Mouse (Mus musculus) kidney, adult 2 months (tissue): ENCODE data around the gene Hsh2d.

Source experiments
- CTCF ChIP-seq: fragments of 200-500 bp; conservative IDR thresholded peaks from 2 replicates; pipeline ENCODE4 v1.5.1; 2011; ENCODE audit warnings: low read depth, mild to moderate bottlenecking, control low read depth, low read length, moderate library complexity, mixed read lengths; ENCODE audit not compliant: insufficient read depth, insufficient read length
- POLR2A ChIP-seq: fragments of 200-500 bp; IDR thresholded peaks from one replicate; pipeline ENCODE4 v1.6.1; 2011; ENCODE audit warnings: low read depth, low read length, control low read depth

DNA sequence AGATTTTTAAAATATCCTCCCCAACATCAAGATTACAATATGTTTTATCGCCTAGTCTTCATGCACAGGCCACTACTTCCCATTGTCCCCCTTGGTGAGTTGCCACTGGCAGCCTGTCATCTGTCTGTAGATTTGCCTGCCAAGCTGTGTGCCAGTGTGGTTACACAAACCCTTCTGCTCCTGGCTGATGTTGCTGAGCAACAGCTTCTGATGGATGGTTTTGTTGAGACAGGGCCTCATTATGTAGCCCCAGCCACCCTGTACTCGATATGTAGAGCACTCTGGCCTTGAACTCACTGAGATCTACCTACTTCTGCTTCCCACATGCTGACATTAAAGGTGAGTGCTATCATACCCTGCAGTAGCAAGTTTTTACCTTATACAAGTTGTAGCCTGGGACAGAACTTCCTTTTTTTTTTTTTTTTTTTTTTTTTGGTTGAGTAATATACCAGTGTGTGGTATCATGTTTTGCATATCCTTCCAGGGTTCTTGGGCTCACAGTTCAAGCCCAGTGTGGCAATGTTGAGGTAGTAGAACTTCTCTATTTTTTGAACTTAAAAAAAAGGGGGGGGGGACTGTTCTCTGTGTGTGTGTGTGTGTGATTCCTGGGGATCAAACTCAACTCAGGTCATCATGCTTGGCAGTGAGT lies 5.8 kb upstream of the Hsh2d start:
- TF ChIP-seq POLR2A = no peak
- TF ChIP-seq CTCF = no peak
